In genomic region chr15:77476693-77477092, GRCm38 (mm10) we compare ENCODE assay signal across 28 mouse cellular contexts. TPM values are rescaled to one million over a fixed set of nuclear protein-coding genes. Genes with fewer than 3 reads are reported as not detected.
"Had no signal": no experiment of that assay in that cellular context is flagged by ENCODE, and none has a peak within 500 bp of the region (broad histone marks: within the 10 kb centered on the region; RNA-seq: fewer than 3 reads in every experiment).

TSS of gene Apol10a (plus strand) at chr15:77477047.

RNA-seq across cellular contexts. Expression of gene Apol10a, which starts in this region (rescaled TPM):
- total RNA-seq: common myeloid progenitor, adult 5-6 weeks; forebrain, postnatal 0 days; gastrocnemius, adult 18-20 months; gastrocnemius, adult 2 months; gastrocnemius, adult 8-10 months; gastrocnemius, postnatal 10 days; gastrocnemius, postnatal 14 days; gastrocnemius, postnatal 25 days; gastrocnemius, postnatal 36 days; gastrocnemius, postnatal 4 days; granulocyte monocyte progenitor cell, adult 5-6 weeks; heart, adult 18-20 months had no signal
- polyA plus RNA-seq: cerebellum, adult 2 months; cortical plate, adult 2 months; embryonic facial prominence, embryonic 10.5 days; embryonic facial prominence, embryonic 11.5 days; embryonic facial prominence, embryonic 12.5 days; embryonic facial prominence, embryonic 13.5 days; erythroblast, embryonic 14.5 days; forebrain, embryonic 10.5 days; forebrain, embryonic 11.5 days; forebrain, embryonic 12.5 days; forebrain, embryonic 13.5 days; forebrain, embryonic 14.5 days; forebrain, embryonic 15.5 days; forebrain, embryonic 16.5 days; forebrain, postnatal 0 days; gonadal fat pad, adult 2 months; heart, adult 2 months had no signal
